Mouse (Mus musculus): ENCODE data around the gene Rnf31. TPM values are rescaled to one million over a fixed set of nuclear protein-coding genes. Genes with fewer than 3 reads are reported as not detected.

Gene Rnf31
- total and polyA plus RNA-seq, 3 experiments: 12.9 to 24.5 TPM; not detected in 1

DNA sequence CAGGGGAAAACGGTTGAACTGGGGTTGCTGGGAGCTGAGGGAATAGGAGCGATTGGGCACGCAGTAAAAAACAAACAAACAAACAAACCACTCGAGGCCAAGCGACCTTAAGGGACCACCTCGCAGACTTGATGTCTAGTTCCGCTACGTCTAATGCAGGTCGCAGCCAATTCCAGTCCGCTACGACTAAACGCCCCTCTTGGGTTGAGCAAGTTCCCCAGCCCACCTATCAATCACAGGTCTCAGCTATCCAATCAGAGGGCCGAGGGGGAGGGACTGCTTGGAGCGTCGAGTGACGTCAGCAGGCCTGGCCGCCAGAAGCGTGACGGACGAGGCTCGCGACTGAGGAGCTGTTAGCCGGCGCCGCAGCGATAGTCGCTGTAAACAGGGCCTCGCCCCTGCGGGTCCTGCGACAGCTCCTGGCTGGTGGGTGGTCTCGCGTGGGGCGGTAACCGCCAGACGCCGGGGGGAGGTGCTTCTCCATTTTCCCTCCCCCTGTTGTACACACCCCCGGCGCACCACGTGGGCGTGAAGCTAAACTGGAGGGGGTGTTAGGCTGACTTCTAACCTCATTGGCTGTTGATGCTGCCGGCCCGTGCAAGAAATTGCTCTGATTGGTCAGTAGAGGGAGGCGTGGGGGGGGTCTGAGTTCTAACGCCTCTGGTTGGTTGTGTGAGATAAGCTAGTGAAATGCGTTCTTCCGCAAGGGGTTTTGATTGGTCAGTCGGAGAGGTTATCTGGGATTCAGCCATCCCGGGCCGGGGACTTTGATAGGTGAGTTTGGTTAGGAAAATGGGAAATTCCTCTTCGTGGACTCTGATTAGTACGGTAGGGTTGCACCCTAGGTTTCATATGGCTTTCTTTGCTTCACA, 31.1 kb upstream of the Rnf31 start, which contains the start of gene A730061H03Rik:
Gene A730061H03Rik, minus strand, starts transcription at position 205 of the 872 bp plus-strand sequence.
- peak within 1 kb of the TSS; percentile 87 for H3K27ac ChIP-seq (ENCODE audit: control insufficient read depth, low read depth, low read length)
- TF ChIP-seq MAZ (IDR thresholded peaks at IDR 0.05; ENCODE audit: low read depth, low read length) (peak; percentile 95), E2F4 (IDR thresholded peaks at IDR 0.05; ENCODE audit: borderline replicate concordance, low read depth, low read length) (no peak), GABPA (IDR thresholded peaks at IDR 0.05; ENCODE audit: low read depth, low read length) (no peak), MAX (IDR thresholded peaks at IDR 0.05; ENCODE audit: low read length) (peak; percentile 91), MEF2A (IDR thresholded peaks at IDR 0.05; ENCODE audit: extremely low read depth, insufficient replicate concordance, low read depth, low read length, poor library complexity, severe bottlenecking) (no peak), KAT2A (conservative IDR thresholded peaks at IDR 0.05; ENCODE audit: low read depth, low read length) (peak; percentile 41; the same call in 1 of the 2 replicates), ELF1 (IDR thresholded peaks at IDR 0.05; ENCODE audit: low read depth, low read length) (peak; percentile 81), SMC3 (IDR thresholded peaks at IDR 0.05; ENCODE audit: low read depth, low read length) (no peak), TAL1 (IDR thresholded peaks at IDR 0.05; ENCODE audit: low read length) (no peak), CTCF (IDR thresholded peaks at IDR 0.05 in 2 of 3, conservative IDR thresholded peaks at IDR 0.05 in 1 of 3; ENCODE audit: control insufficient read depth in 1 of 3, insufficient read depth in 1 of 3, low read depth in 2 of 3, low read length in 3 of 3, poor library complexity in 1 of 3, severe bottlenecking in 1 of 3) (no peak; a peak in 1 of 6 replicates), NRF1 (IDR thresholded peaks at IDR 0.05; ENCODE audit: insufficient read depth, low read depth, low read length, poor library complexity, severe bottlenecking) (peak; percentile 29; the same call in 1 of the 2 replicates), BHLHE40 (IDR thresholded peaks at IDR 0.05; ENCODE audit: borderline replicate concordance, low read depth, low read length) (peak; percentile 91), MAFK (IDR thresholded peaks at IDR 0.05; ENCODE audit: borderline replicate concordance, low read depth, low read length) (no peak), ZNF384 (IDR thresholded peaks at IDR 0.05; ENCODE audit: low read depth, low read length) (no peak), USF1 (IDR thresholded peaks at IDR 0.05; ENCODE audit: low read depth, low read length) (peak; percentile 90), ZKSCAN1 (IDR thresholded peaks at IDR 0.05; ENCODE audit: low read depth, low read length) (no peak), TCF12 (IDR thresholded peaks at IDR 0.05; ENCODE audit: low read depth, low read length) (peak; percentile 19; the same call in 1 of the 2 replicates), USF2 (IDR thresholded peaks at IDR 0.05; ENCODE audit: borderline replicate concordance in 1 of 2, insufficient read depth in 1 of 2, low read depth in 1 of 2, low read length in 2 of 2) (0 out of 4 replicates have a peak, but pooled peaks of 1 of the 2 experiments have one; percentile 43), MYB (IDR thresholded peaks at IDR 0.05; ENCODE audit: low read depth, low read length) (0 out of 2 replicates have a peak, but pooled peaks have one; percentile 14), MXI1 (IDR thresholded peaks at IDR 0.05; ENCODE audit: low read depth, low read length) (peak; percentile 83; the same call in 1 of the 2 replicates), CHD2 (IDR thresholded peaks at IDR 0.05; ENCODE audit: low read length) (peak; percentile 81), HCFC1 (IDR thresholded peaks at IDR 0.05; ENCODE audit: low read depth, low read length) (peak; percentile 72), POLR2A (IDR thresholded peaks at IDR 0.05; ENCODE audit: control insufficient read depth in 1 of 2, insufficient read depth in 1 of 2, low read depth in 1 of 2, low read length in 2 of 2, poor library complexity in 1 of 2) (peak in 1 of 2 experiments; percentile 79; a peak in 3 of 4 replicates), MYC (IDR thresholded peaks at IDR 0.05; ENCODE audit: low read depth, low read length) (peak; percentile 77; the same call in 1 of the 2 replicates), ZMIZ1 (IDR thresholded peaks at IDR 0.05; ENCODE audit: low read depth, low read length) (0 out of 2 replicates have a peak, but pooled peaks have one; percentile 28), POLR2AphosphoS2 (IDR thresholded peaks at IDR 0.05; ENCODE audit: low read length) (peak; percentile 70; the same call in 1 of the 2 replicates), JUND (IDR thresholded peaks at IDR 0.05; ENCODE audit: low read depth, low read length) (no peak), EP300 (IDR thresholded peaks at IDR 0.05; ENCODE audit: low read depth in 1 of 2, low read length in 2 of 2) (peak in 1 of 2 experiments; percentile 10; a peak in 1 of 4 replicates), POLR2AphosphoS5 (IDR thresholded peaks at IDR 0.05; ENCODE audit: borderline replicate concordance, low read depth, low read length) (no peak), SIN3A (IDR thresholded peaks at IDR 0.05; ENCODE audit: low read length) (peak; percentile 58; the same call in 1 of the 2 replicates), CHD1 (IDR thresholded peaks at IDR 0.05; ENCODE audit: low read depth, low read length) (no peak), NELFE (IDR thresholded peaks at IDR 0.05; ENCODE audit: low read depth, low read length) (peak; percentile 61), UBTF (IDR thresholded peaks at IDR 0.05; ENCODE audit: borderline replicate concordance, insufficient read depth, low read depth, low read length) (no peak), TBP (IDR thresholded peaks at IDR 0.05; ENCODE audit: low read depth, low read length) (peak; percentile 69)

More for the DNA sequence above, 31.1 kb upstream of the Rnf31 start, which contains the start of gene A730061H03Rik:
- no peaks in the 10 kb centered on the region for H3K27me3 ChIP-seq (ENCODE audit: control insufficient read depth in 1 of 2, insufficient read depth in 2 of 2, low read length in 2 of 2)
- peaks cover 0 to 23% of the 10 kb centered on the region in 2 experiments; a peak in 2 of 4 replicates for H3K36me3 ChIP-seq (ENCODE audit: control insufficient read depth in 1 of 2, insufficient read depth in 2 of 2, low read length in 2 of 2)
- H3K9me3 ChIP-seq (replicated peaks; ENCODE audit: insufficient read depth, low read length): no peaks in the 10 kb centered on the region
- H3K9ac ChIP-seq (ENCODE audit: control insufficient read depth, low read depth, low read length, poor library complexity, severe bottlenecking): peak within 1 kb of the TSS; percentile 75
- no peaks in the 10 kb centered on the region; the same call in none of the 2 replicates for H3K79me2 ChIP-seq (ENCODE audit: control insufficient read depth, insufficient read depth, low read length, poor library complexity)
- peak within 1 kb of the TSS; percentile 68 to 81 for H3K4me3 ChIP-seq (ENCODE audit: control insufficient read depth in 1 of 2, insufficient read depth in 1 of 2, low read depth in 2 of 2, low read length in 2 of 2)
- H3K4me1 ChIP-seq (ENCODE audit: control insufficient read depth in 1 of 2, insufficient read depth in 2 of 2, low read length in 2 of 2): peaks cover 7 to 30% of the 10 kb centered on the region in 2 experiments; a peak in 3 of 4 replicates
- peak; percentile 100 for DNase-seq (ENCODE audit: low read depth, low spot score)
